Mouse (Mus musculus): ENCODE results near the gene Prr15l.

GRCm38 (mm10) chr11:96926587-96926986 is 1.3 kb upstream of the Prr15l start:
- no peak for TF ChIP-seq POLR2A (IDR thresholded peaks at IDR 0.05; ENCODE audit: low read depth, low read length)
- no peak for TF ChIP-seq CTCF (IDR thresholded peaks at IDR 0.05; ENCODE audit: borderline replicate concordance, insufficient read depth, low read length)

All from embryonic fibroblast, embryonic 13.5 days (primary cell).